Mouse (Mus musculus): Measurements from ENCODE around the gene Inafm1. TPM values are rescaled to one million over a fixed set of nuclear protein-coding genes. Genes with fewer than 3 reads are reported as not detected.
"Not testable (repeated sequence)": the region's sequence is repeated elsewhere in the genome, so short reads cannot be mapped to it uniquely, and the experiment has no call there.

The Inafm1 gene
- total RNA-seq, 2 experiments from 2014 or later = 13.1 to 13.2 TPM

DNA sequence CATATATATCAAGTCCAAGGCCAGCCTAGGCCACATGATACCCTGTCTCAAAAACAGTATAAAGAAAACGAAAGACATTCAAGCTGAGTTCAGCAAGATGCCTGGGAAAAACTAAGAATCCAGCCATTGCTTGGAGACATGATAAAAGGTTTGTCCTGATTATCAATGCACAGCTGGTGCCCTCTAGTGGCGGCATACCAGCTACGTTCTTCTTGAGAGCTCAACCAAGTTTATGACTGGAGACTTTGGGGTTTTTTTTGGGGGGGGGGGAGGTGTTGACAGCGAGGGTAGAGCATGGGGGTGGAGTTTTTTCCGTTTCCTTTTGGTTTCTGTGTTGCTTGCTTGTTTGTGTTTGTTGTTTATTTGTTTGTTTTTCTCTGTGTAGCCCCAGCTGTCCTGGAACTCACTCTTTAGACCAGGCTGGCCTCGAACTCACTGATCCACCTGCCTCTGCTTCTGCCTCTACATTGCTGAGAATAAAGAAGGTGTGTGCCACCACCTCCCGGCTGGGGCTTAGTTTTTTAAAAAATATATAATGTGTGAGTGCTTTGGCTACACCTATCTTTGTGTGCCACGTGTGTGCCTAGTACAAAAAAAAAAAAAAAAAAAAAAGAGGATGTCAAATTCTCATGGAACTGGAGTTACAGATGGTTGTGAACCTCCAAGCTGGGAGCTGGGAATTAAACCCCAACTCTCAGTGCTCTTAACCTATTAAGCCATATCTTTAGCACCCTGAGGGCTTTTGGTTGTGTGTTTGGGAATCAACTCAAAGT is 10.2 kb downstream of the Inafm1 start:
- DNase-seq = peak; percentile 39

- DNase-seq = no peak
Measured at GRCm38 (mm10) chr7:16261097-16261496, 12.3 kb downstream of the Inafm1 start.

DNA sequence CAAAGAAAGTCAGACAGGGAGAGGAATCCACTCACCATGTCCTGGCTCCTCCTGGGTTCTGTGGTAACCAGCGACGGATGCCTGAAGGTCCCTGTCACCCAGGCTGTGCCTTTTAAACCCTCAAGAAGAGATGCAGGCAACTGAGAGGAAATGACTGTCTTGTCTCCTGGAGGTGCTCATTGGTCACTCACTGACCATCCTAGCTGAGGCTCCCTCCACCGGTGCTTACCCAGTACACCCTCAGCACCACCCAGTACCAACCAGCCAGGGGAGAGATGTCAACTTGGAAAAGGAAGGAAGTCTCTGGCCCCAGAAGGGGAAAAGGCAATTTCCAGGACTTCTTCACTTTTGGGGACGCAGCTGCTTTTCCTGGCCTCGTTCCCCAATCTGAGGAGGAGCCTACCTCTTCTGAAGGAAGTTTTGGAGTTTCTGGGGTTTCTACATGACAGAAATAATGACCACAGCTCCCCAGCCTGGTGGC is 14.3 kb downstream of the Inafm1 start, which contains the start of gene C5ar1:
TSS of gene C5ar1 (minus strand) at position 431 of the 481 bp plus-strand sequence.
- DNase-seq = no peak

GRCm38 (mm10) chr7:16257830-16258229 is 15.6 kb downstream of the Inafm1 start:
- DNase-seq = no peak

DNA sequence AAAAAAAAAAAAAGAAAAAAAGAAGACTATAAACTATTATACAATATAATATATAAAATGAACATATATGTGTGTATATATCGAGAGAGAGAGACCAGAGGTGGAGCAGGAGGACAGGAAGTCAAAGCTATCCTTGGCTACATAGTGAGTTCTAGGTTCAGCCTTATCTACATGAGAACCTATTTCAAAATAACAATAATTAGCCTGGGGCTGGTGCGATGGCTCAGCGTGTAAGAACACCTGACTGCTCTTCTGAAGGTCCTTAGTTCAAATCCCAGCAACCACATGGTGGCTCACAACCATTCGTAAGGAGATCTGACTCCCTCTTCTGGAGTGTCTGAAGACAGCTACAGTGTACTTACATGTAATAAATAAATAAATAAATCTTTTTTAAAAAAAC is 17.5 kb downstream of the Inafm1 start:
- DNase-seq = not testable (repeated sequence)

GRCm38 (mm10) chr7:16254195-16254594 is 19.2 kb downstream of the Inafm1 start:
- DNase-seq = no peak

DNA sequence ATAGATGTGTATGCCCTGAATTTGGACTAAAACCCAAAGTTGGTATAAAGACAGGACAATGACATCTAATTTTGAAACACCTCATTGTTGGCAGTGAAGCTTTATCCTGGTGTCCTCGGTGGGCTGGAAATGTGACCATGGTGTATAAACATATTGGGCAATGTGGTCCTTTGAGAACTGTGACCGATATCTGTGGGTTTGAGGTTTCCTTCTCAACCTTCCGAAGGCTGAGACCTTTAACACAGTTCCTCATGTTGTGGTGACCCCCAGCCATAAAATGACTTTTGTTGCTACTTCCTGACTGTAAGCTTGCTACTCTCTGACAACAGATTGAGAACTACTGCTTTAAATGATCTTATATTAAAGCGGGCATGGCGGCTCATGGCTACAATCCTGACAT is 22.7 kb downstream of the Inafm1 start:
- DNase-seq = no peak

DNA sequence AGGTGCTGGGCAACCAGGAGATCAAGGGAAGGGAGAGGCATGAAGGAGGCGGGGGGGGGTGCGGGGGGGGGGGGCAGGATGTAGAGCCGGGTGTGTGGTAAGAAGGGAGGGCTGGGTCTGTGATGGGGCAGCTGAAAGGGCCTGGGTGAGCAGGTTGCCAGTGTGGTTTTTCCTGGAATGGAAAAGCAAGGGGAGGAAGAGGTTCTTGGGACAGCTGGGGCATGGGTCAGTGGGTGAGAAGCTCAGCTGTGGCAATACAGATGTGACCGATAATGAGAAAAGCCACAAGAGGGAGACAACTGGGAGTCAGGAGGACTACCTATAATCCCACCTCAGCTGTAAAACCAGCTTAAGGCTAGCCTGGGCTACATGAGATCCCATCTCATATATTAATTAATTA is 27.5 kb downstream of the Inafm1 start:
- DNase-seq = no peak

GRCm38 (mm10) chr7:16244067-16244466 is 29.4 kb downstream of the Inafm1 start, which contains the start of gene C5ar2:
Gene C5ar2, minus strand, starts transcription at chr7:16244154.
- no peak for DNase-seq

GRCm38 (mm10) chr7:16242198-16242597 is 31.2 kb downstream of the Inafm1 start:
- no peak for DNase-seq

- DNase-seq = no peak
Measured at GRCm38 (mm10) chr7:16241787-16242186, 31.6 kb downstream of the Inafm1 start.

- no peak for DNase-seq
Measured at GRCm38 (mm10) chr7:16240978-16241303, 32.5 kb downstream of the Inafm1 start.

DNA sequence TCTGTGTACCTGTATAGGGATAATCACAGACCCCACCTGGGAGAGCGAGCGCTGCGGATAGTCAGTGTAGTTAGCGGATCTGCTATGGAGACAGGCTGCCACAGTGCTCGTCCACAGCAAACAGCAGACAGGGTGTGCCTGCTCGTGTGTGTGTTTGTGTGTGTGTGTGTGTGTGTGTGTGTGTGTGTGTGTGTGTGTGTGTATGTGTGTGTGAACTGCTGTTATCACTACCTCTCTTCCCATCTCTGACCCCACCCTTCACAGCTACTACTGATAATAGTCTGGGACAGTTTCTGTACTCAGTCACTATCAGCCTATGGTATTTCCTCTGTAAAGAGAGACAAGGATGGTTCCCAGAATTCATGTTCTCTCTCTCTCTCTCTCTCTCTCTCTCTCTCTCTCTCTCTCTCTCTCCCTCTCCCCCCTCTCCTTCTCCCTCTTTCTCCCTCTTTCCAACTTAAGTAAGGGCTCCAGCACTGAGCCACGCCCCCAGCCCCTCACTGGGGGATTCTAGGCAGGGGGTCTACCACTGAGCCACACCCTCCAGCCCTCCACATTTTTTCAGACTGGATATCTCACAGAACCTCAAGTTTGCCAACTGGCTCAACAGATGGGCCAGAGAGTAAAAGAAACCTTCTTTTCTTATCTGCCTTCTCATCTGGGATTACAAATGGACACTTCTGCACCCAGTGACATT is 33.0 kb downstream of the Inafm1 start:
- DNase-seq = no peak

GRCm38 (mm10) chr7:16239554-16239997 is 33.8 kb downstream of the Inafm1 start:
- DNase-seq = peak; percentile 68

DNA sequence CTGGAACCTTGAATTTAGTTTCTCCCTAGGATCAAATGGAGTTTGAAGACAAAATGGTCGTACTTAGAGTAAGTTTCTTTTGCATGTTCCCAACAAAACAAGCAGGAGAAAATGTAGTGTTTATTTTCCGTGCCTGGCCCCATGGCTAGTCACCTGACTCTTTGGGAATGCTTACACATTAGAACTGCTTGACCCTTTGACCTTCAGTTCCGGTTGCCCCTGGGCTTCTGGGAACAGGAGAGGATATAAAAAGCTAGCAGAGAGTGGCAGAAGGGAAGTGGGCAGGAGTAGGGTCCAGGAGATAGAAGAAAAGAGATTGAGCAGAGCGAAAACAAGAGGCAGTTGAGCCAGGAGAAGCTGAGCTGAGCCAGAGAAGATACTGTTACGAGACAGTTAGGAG is 43.5 kb downstream of the Inafm1 start:
- DNase-seq = no peak

Other genes with a start within 250 kb of the Inafm1 start
- 1 to 10 TPM; 5.1 to 6.1 TPM for gene Bicra, start 225.7 kb downstream of the Inafm1 start, total RNA-seq (2021)
- gene Zfp541, start 211.8 kb downstream of the Inafm1 start, total RNA-seq (2021) = not detected
- gene Napa, start 175.2 kb downstream of the Inafm1 start, total RNA-seq (2021) = 100 to 1,000 TPM in 1 of 2 experiments, 10 to 100 TPM in 1; 71.2 to 105 TPM
- 10 to 100 TPM; 10.7 to 11.1 TPM for gene Kptn, start 153.7 kb downstream of the Inafm1 start, total RNA-seq (2021)
- under 1 TPM; 0.15 to 0.16 TPM for gene Slc8a2, start 143.8 kb downstream of the Inafm1 start, total RNA-seq (2021)
- gene Meis3, start 98.5 kb downstream of the Inafm1 start, total RNA-seq (2021) = 1 to 10 TPM in 1 of 2 experiments, under 1 TPM in 1; 0.97 to 1.9 TPM
- 1 to 10 TPM; 3.2 to 3.4 TPM for gene Dhx34, start 51.6 kb downstream of the Inafm1 start, total RNA-seq (2021)
- gene C5ar2, start 29.5 kb downstream of the Inafm1 start, total RNA-seq (2021) = under 1 TPM; 0.13 to 0.23 TPM
- gene C5ar1, start 14.1 kb downstream of the Inafm1 start, total RNA-seq (2021) = 1 to 10 TPM; 1.6 to 2.9 TPM
- 10 to 100 TPM; 29.1 to 36.9 TPM for gene Ccdc9, start 13.2 kb upstream of the Inafm1 start, total RNA-seq (2021)
- gene Bbc3, start 34.8 kb upstream of the Inafm1 start, total RNA-seq (2021) = 1 to 10 TPM; 1.7 to 2.4 TPM
- gene Sae1, start 114.2 kb upstream of the Inafm1 start, total RNA-seq (2021) = 10 to 100 TPM; 25.2 to 26.4 TPM
- gene Zc3h4, start 127.3 kb upstream of the Inafm1 start, total RNA-seq (2021) = 10 to 100 TPM; 22.4 to 25.6 TPM
- 10 to 100 TPM; 37.4 to 39.4 TPM for gene Tmem160, start 179.2 kb upstream of the Inafm1 start, total RNA-seq (2021)
- gene Npas1, start 204.1 kb upstream of the Inafm1 start, total RNA-seq (2021) = not detected